Mouse (Mus musculus) frontal cortex, adult 2 months (tissue): ENCODE results near the gene AI854703. TPM values are rescaled to one million over a fixed set of nuclear protein-coding genes. Genes with fewer than 3 reads are reported as not detected.

Experiments
- polyA plus RNA-seq: library from polyadenylated mRNA; depleted of rRNA; stranded (reverse); fragments of >200 nt; gene quantifications from 2 replicates; pipeline ENCODE4 v1.2.3, GENCODE M21; 2012; rRNA removed

AI854703 gene
- polyA plus RNA-seq, 1 experiment, result 22.7 TPM

Other genes with a start within 250 kb of the AI854703 start
- gene Krba1, start 231.2 kb upstream of the AI854703 start, polyA plus RNA-seq, result 44.5 and 48.0 TPM in 2 replicates
- 40.7 and 41.4 TPM in 2 replicates for gene Zfp467, start 180.9 kb upstream of the AI854703 start, polyA plus RNA-seq
- 2.0 and 2.2 TPM in 2 replicates for gene Sspo, start 178.5 kb upstream of the AI854703 start, polyA plus RNA-seq
- gene Atp6v0e2, start 89.1 kb upstream of the AI854703 start, polyA plus RNA-seq, result 448 and 479 TPM in 2 replicates
- 25.4 and 29.2 TPM in 2 replicates for gene Lrrc61, start 72.0 kb upstream of the AI854703 start, polyA plus RNA-seq
- gene Rarres2, start 54.0 kb upstream of the AI854703 start, polyA plus RNA-seq, result 12.8 and 19.2 TPM in 2 replicates
- gene Gm45021, start 37.2 kb upstream of the AI854703 start, polyA plus RNA-seq, result not detected in 2 replicates
- gene Repin1, start 32.9 kb upstream of the AI854703 start, polyA plus RNA-seq, result 85.2 and 91.0 TPM in 2 replicates
- not detected in 2 replicates for gene Gm44965, start 32.8 kb upstream of the AI854703 start, polyA plus RNA-seq
- 6.2 and 6.3 TPM in 2 replicates for gene Zfp775, start 24.7 kb upstream of the AI854703 start, polyA plus RNA-seq
- gene Gimap8, start 20.5 kb downstream of the AI854703 start, polyA plus RNA-seq, result 1.4 and 2.1 TPM in 2 replicates
- gene Gimap9, start 49.4 kb downstream of the AI854703 start, polyA plus RNA-seq, result 0.46 and 0.90 TPM in 2 replicates
- gene Gimap4, start 57.8 kb downstream of the AI854703 start, polyA plus RNA-seq, result 0.68 and 0.69 TPM in 2 replicates
- gene Gimap6, start 81.5 kb downstream of the AI854703 start, polyA plus RNA-seq, result 4.0 and 4.5 TPM in 2 replicates
- 0.54 and 2.1 TPM in 2 replicates for gene Gm28053, start 91.8 kb downstream of the AI854703 start, polyA plus RNA-seq
- gene Gimap7, start 91.9 kb downstream of the AI854703 start, polyA plus RNA-seq, result not detected in 2 replicates
- 1.6 TPM in 2 replicates for gene Gimap1, start 112.3 kb downstream of the AI854703 start, polyA plus RNA-seq
- gene Gimap5, start 119.4 kb downstream of the AI854703 start, polyA plus RNA-seq, result 0.67 and 0.82 TPM in 2 replicates
- gene Gimap3, start 144.1 kb downstream of the AI854703 start, polyA plus RNA-seq, result 0.28 and 0.34 TPM in 2 replicates
- gene Tmem176a, start 214.2 kb downstream of the AI854703 start, polyA plus RNA-seq, result 23.7 and 28.1 TPM in 2 replicates
- gene Tmem176b, start 214.7 kb downstream of the AI854703 start, polyA plus RNA-seq, result 80.2 and 89.1 TPM in 2 replicates
- 0.10 and 0.38 TPM in 2 replicates for gene Aoc1, start 246.1 kb downstream of the AI854703 start, polyA plus RNA-seq